Mouse (Mus musculus): Measurements from ENCODE around the gene Hsd3b5. TPM values are rescaled to one million over a fixed set of nuclear protein-coding genes. Genes with fewer than 3 reads are reported as not detected.

Gene Hsd3b5
- not detected in 4 replicates for total RNA-seq (2023)

DNA sequence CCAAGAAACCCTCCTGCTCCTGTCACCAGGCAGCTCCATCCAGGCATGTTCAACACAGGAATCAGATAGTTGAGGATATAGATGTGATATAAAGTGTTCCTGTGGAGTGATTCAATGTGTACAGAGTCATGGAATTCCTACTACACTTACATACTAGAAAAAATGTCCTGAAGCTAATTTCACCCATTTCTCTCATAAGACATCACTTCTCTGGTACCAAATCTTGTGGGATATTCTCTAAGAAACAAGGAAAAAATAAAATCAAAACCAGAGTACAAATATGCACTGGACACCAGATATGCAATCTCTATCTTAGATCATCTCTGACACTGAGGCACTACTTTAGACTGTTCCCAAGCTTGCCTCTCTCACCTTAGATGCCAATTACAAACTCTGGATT lies at the start of gene Hsd3b5:
Hsd3b5 (minus strand) TSS at position 101 of the 400 bp plus-strand sequence.

GRCm38 (mm10) chr3:98588707-98589106 lies 41.3 kb downstream of the Hsd3b5 start, which contains the start of gene Gm10681:
Gene Gm10681 (minus strand): TSS chr3:98588807.

Other genes with a start within 250 kb of the Hsd3b5 start
- not detected in 4 replicates for gene Zfp697, start 247.8 kb downstream of the Hsd3b5 start, total RNA-seq (2023)
- gene Gm4450, start 173.1 kb downstream of the Hsd3b5 start, total RNA-seq (2023), result not detected in 4 replicates
- gene Hsd3b4, start 119.7 kb downstream of the Hsd3b5 start, total RNA-seq (2023), result not detected in 4 replicates
- gene Gm10681, start 41.4 kb downstream of the Hsd3b5 start, total RNA-seq (2023), result not detected in 4 replicates
- gene Hsd3b2, start 94.3 kb upstream of the Hsd3b5 start, total RNA-seq (2023), result 0.15 to 0.19 TPM in 2 of 4 replicates, not detected in the others
- not detected in 4 replicates for gene Hsd3b3, start 132.9 kb upstream of the Hsd3b5 start, total RNA-seq (2023)
- gene Hsd3b6, start 184.2 kb upstream of the Hsd3b5 start, total RNA-seq (2023), result not detected in 4 replicates
- not detected in 4 replicates for gene Hsd3b1, start 229.5 kb upstream of the Hsd3b5 start, total RNA-seq (2023)

Data from B cell, adult 62 days (primary cell).